Mouse (Mus musculus): ENCODE results near the gene Nsl1.
A peak's percentile ranks its signal among the peaks of the same experiment; 100 is the strongest.

Gene Nsl1

GRCm38 (mm10) chr1:191092050-191092449 is 29.2 kb downstream of the Nsl1 start:
- DNase-seq (ENCODE audit: low read depth, low spot score) = no peak

GRCm38 (mm10) chr1:191093578-191093977 is 30.8 kb downstream of the Nsl1 start:
- DNase-seq (ENCODE audit: low read depth, low spot score) = no peak

- peak; percentile 50 for DNase-seq (ENCODE audit: low read depth, low spot score)
Observed at GRCm38 (mm10) chr1:191095019-191095418, 32.2 kb downstream of the Nsl1 start.

GRCm38 (mm10) chr1:191096871-191097681 is 34.3 kb downstream of the Nsl1 start:
- DNase-seq (ENCODE audit: low read depth, low spot score) = peak; percentile 31

- no peak for DNase-seq (ENCODE audit: low read depth, low spot score)
Observed at GRCm38 (mm10) chr1:191097802-191098747, 35.3 kb downstream of the Nsl1 start, which contains the start of gene Batf3. Gene Batf3 (plus strand): TSS chr1:191097847.

GRCm38 (mm10) chr1:191099114-191099513 is 36.3 kb downstream of the Nsl1 start:
- DNase-seq (ENCODE audit: low read depth, low spot score) = no peak

- DNase-seq (ENCODE audit: low read depth, low spot score) = no peak
Observed at GRCm38 (mm10) chr1:191099772-191100291, 37.0 kb downstream of the Nsl1 start.

- DNase-seq (ENCODE audit: low read depth, low spot score) = peak; percentile 46
Observed at GRCm38 (mm10) chr1:191102730-191103370, 40.0 kb downstream of the Nsl1 start.

GRCm38 (mm10) chr1:191105246-191105645 is 42.4 kb downstream of the Nsl1 start:
- DNase-seq (ENCODE audit: low read depth, low spot score) = no peak

- no peak for DNase-seq (ENCODE audit: low read depth, low spot score)
Observed at GRCm38 (mm10) chr1:191107306-191107705, 44.5 kb downstream of the Nsl1 start.

GRCm38 (mm10) chr1:191109907-191110306 is 47.1 kb downstream of the Nsl1 start:
- DNase-seq (ENCODE audit: low read depth, low spot score) = no peak

GRCm38 (mm10) chr1:191111146-191111545 is 48.3 kb downstream of the Nsl1 start:
- no peak for DNase-seq (ENCODE audit: low read depth, low spot score)

- DNase-seq (ENCODE audit: low read depth, low spot score) = no peak
Observed at GRCm38 (mm10) chr1:191114868-191115267, 52.1 kb downstream of the Nsl1 start.

GRCm38 (mm10) chr1:191115514-191116238 is 52.9 kb downstream of the Nsl1 start:
- DNase-seq (ENCODE audit: low read depth, low spot score) = no peak

- DNase-seq (ENCODE audit: low read depth, low spot score) = no peak
Observed at GRCm38 (mm10) chr1:191122744-191123143, 59.9 kb downstream of the Nsl1 start.

GRCm38 (mm10) chr1:191123696-191124095 is 60.9 kb downstream of the Nsl1 start:
- DNase-seq (ENCODE audit: low read depth, low spot score) = peak; percentile 82

GRCm38 (mm10) chr1:191124288-191124687 is 61.5 kb downstream of the Nsl1 start:
- peak; percentile 46 for DNase-seq (ENCODE audit: low read depth, low spot score)

GRCm38 (mm10) chr1:191125811-191126638 is 63.2 kb downstream of the Nsl1 start:
- peak; percentile 51 for DNase-seq (ENCODE audit: low read depth, low spot score)

GRCm38 (mm10) chr1:191131692-191132091 is 68.9 kb downstream of the Nsl1 start:
- no peak for DNase-seq (ENCODE audit: low read depth, low spot score)

- no peak for DNase-seq (ENCODE audit: low read depth, low spot score)
Observed at GRCm38 (mm10) chr1:191132240-191132639, 69.4 kb downstream of the Nsl1 start.
